Mouse (Mus musculus) neural tube, embryonic 11.5 days (tissue): ENCODE measurements around the gene Thrb. TPM values are rescaled to one million over a fixed set of nuclear protein-coding genes. Genes with fewer than 3 reads are reported as not detected.

ENCODE experiments used
- ATAC-seq: fragments of 200-750 bp; cut with Nextera tagmentation; 2 replicates; pipeline ENCODE4 v1.8.0; 2017; ENCODE audit warnings: moderate number of reproducible peaks, mild to moderate bottlenecking, moderate TSS enrichment, moderate library complexity; ENCODE audit not compliant: insufficient read depth, low FRiP score, low TSS enrichment
- DNase-seq: peaks from one replicate; pipeline ENCODE4 v3.0.0-alpha.2; 2015; ENCODE audit warnings: low spot score
- H3K27ac ChIP-seq: fragments of 300-500 bp; sonication (generic); 2 replicates; pipeline ENCODE4 v1.5.1; 2014; ENCODE audit warnings: low read depth, mild to moderate bottlenecking, low read length
- H3K27me3 ChIP-seq: fragments of 300-500 bp; sonication (generic); 2 replicates; pipeline ENCODE4 v1.6.1; 2014; ENCODE audit warnings: mild to moderate bottlenecking, low read length, mixed read lengths; ENCODE audit not compliant: control insufficient read depth, insufficient read depth
- H3K36me3 ChIP-seq: fragments of 300-500 bp; sonication (generic); 2 replicates; pipeline ENCODE4 v1.6.1; 2014; ENCODE audit warnings: mild to moderate bottlenecking, low read length, moderate library complexity, mixed read lengths; ENCODE audit not compliant: control insufficient read depth, insufficient read depth
- H3K4me1 ChIP-seq: fragments of 300-500 bp; sonication (generic); 2 replicates; pipeline ENCODE4 v1.6.1; 2014; ENCODE audit warnings: low read length, mixed read lengths; ENCODE audit not compliant: control insufficient read depth, insufficient read depth
- H3K4me2 ChIP-seq: fragments of 300-500 bp; sonication (generic); 2 replicates; pipeline ENCODE4 v1.6.1; 2014; ENCODE audit warnings: low read depth, mild to moderate bottlenecking, moderate library complexity
- H3K4me3 ChIP-seq: fragments of 300-500 bp; sonication (generic); 2 replicates; pipeline ENCODE4 v1.5.1; 2014; ENCODE audit warnings: low read depth, low read length
- H3K9ac ChIP-seq: fragments of 300-500 bp; sonication (generic); 2 replicates; pipeline ENCODE4 v1.6.1; 2014; ENCODE audit warnings: mild to moderate bottlenecking, low read length
- H3K9me3 ChIP-seq: fragments of 300-500 bp; sonication (generic); 2 replicates; pipeline ENCODE4 v1.6.1; 2016; ENCODE audit warnings: low read length; ENCODE audit not compliant: control insufficient read depth
- WGBS: fragments of 180-500 bp; shearing (Covaris S2); extraction: QIAGEN DNeasy Blood & Tissue Kit; methylation state at CpG from one replicate; pipeline ENCODE4 v1.1.7; 2014; 5-methylcytosine and 5-hydroxymethylcytosine counted together
- polyA plus RNA-seq: library from polyadenylated mRNA; unstranded; fragments of >200 nt; fragmentation: Nextera tagmentation; extraction: Ambion mirVana; gene quantifications from 2 replicates; pipeline ENCODE4 v1.2.1, GENCODE M21; 2014

Gene Thrb
- polyA plus RNA-seq = 0.49 and 0.70 TPM in 2 replicates

- Histone ChIP-seq H3K9ac (peak within 1 kb of the TSS; percentile 29), H3K36me3 (no peaks in the 10 kb centered on the region), H3K4me2 (peak within 1 kb of the TSS; percentile 97), H3K9me3 (no peaks in the 10 kb centered on the region), H3K27me3 (peaks cover 16% of the 10 kb centered on the region), H3K4me1 (peaks cover 7% of the 10 kb centered on the region; the same call in 1 of the 2 replicates), H3K4me3 (peak within 1 kb of the TSS; percentile 64), H3K27ac (no peak within 1 kb of the TSS)
- DNase-seq (peak; percentile 22), ATAC-seq (peak; percentile 57)
- under 1% methylated on average over 23 of the region's 23 CpGs for WGBS
These were observed at the start of gene Thrb for GRCm38 (mm10) chr14:17659686-17660328. Thrb (plus strand) TSS chr14:17660261.

- ATAC-seq (no peak), DNase-seq (no peak)
- Histone ChIP-seq H3K36me3 (no peaks in the 10 kb centered on the region), H3K27me3 (no peaks in the 10 kb centered on the region), H3K4me1 (no peaks in the 10 kb centered on the region), H3K4me2 (no peak overlapping the region), H3K9ac (no peak overlapping the region), H3K9me3 (no peaks in the 10 kb centered on the region), H3K27ac (no peak overlapping the region), H3K4me3 (no peak overlapping the region)
- WGBS = 83% methylated on average over 3 of the region's 3 CpGs
These were observed 38.4 kb upstream of the Thrb start for GRCm38 (mm10) chr14:17621671-17622070.

GRCm38 (mm10) chr14:17623936-17624335, 36.1 kb upstream of the Thrb start:
- no peak for DNase-seq
- 72% methylated on average over 2 of the region's 2 CpGs for whole genome bisulfite sequencing

DNA sequence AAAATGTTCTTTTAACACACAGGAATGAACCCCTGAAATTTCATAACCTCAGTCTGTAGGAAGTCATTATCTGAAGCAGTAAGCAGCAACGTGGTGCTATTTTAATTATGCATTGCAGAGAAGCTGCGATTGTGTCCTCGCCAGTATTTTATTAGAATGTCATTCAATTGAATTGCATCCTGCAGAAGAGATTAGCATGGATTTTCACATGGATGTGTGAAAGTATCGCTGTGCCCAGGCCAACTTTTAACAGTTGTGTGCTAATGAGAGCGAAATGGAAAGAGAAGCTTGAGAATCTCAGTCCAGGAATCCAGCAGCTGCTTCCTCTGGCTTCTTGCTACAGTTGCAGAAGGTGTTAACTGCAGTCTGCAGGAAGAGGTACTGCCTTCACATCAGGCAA, 30.8 kb upstream of the Thrb start:
- Histone ChIP-seq H3K9me3 (no peaks in the 10 kb centered on the region), H3K27me3 (no peaks in the 10 kb centered on the region), H3K36me3 (no peaks in the 10 kb centered on the region), H3K4me2 (no peak overlapping the region), H3K27ac (no peak overlapping the region), H3K4me3 (no peak overlapping the region), H3K9ac (no peak overlapping the region), H3K4me1 (no peaks in the 10 kb centered on the region)
- no peak for DNase-seq
- ATAC-seq = no peak
- 57% methylated on average over 5 of the region's 5 CpGs for WGBS

More at GRCm38 (mm10) chr14:17623936-17624335, 36.1 kb upstream of the Thrb start:
- Histone ChIP-seq H3K9ac (no peak overlapping the region), H3K27ac (no peak overlapping the region), H3K4me1 (no peaks in the 10 kb centered on the region), H3K9me3 (no peaks in the 10 kb centered on the region), H3K36me3 (no peaks in the 10 kb centered on the region), H3K4me3 (no peak overlapping the region), H3K4me2 (no peak overlapping the region), H3K27me3 (no peaks in the 10 kb centered on the region)
- no peak for ATAC-seq

DNA sequence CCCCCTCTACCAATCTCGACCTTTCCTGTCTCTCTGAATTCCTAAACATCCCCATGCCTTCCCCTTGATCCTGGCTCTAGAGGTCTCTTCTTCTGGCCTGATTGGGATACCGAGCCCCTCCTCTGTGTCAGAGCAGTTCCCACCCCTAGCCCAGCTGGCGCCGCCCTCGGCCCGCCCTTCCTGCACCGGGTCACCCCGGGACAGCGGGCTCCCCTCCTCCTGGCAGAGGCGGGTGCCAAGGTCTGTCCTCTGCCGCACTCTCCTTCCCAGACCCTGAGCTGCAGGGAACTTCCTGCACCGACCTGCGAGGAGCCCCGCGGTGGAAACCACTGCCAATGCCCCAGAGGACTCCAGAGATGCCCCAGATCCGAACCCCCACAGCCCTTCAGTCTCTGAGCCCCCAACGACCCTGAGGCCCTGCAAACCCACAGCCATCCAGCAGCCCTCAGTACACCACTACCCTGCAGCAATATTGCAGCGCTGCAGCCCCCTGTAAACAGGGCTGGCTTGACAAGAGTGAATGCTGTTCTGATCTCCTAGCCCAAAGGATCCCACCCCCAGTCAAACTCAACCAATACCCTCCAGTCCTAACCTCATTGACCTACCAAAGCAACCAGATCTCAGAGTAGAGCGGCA, 27.1 kb upstream of the Thrb start:
- H3K27ac ChIP-seq = no peak overlapping the region
- H3K9ac ChIP-seq = no peak overlapping the region
- no peak overlapping the region for H3K4me3 ChIP-seq
- H3K27me3 ChIP-seq = no peaks in the 10 kb centered on the region
- peak; percentile 20 for DNase-seq
- H3K4me1 ChIP-seq = no peaks in the 10 kb centered on the region
- WGBS = 5% methylated on average over 19 of the region's 19 CpGs
- H3K4me2 ChIP-seq = peak overlapping the region; percentile 29
- no peaks in the 10 kb centered on the region for H3K9me3 ChIP-seq
- H3K36me3 ChIP-seq = no peaks in the 10 kb centered on the region
- no peak; the same call in 1 of the 2 replicates for ATAC-seq

DNA sequence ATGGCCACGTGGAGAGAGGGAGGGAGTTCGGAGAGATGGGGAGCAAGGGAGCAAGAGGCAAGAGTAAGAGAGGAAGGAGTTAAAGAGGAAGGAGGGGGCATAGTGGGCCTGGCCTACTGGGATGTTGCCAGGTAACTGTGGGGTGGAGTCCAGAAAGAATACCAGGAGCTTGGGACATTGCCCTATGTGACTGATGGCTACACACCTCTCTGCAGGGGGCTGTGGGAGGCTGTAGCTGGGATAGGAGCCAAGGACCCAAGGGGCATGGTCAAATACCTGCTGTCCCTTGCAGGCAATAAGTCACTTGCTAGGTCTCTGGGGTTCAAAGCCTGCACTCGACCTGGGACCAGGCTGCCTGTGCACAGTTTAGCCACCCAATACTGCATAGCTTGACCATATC, 23.1 kb upstream of the Thrb start:
- Histone ChIP-seq H3K4me3 (no peak overlapping the region), H3K27ac (no peak overlapping the region), H3K27me3 (no peaks in the 10 kb centered on the region), H3K4me1 (no peaks in the 10 kb centered on the region), H3K4me2 (no peak overlapping the region), H3K9ac (no peak overlapping the region), H3K9me3 (no peaks in the 10 kb centered on the region), H3K36me3 (no peaks in the 10 kb centered on the region)
- 65% methylated on average over 3 of the region's 3 CpGs for WGBS
- no peak for ATAC-seq
- DNase-seq = no peak

- no peaks in the 10 kb centered on the region for H3K36me3 ChIP-seq
- ATAC-seq (no peak), DNase-seq (no peak)
- no peak overlapping the region for H3K27ac ChIP-seq
- no peaks in the 10 kb centered on the region for H3K9me3 ChIP-seq
- no peak overlapping the region for H3K4me2 ChIP-seq
- H3K9ac ChIP-seq = no peak overlapping the region
- no peaks in the 10 kb centered on the region for H3K4me1 ChIP-seq
- H3K4me3 ChIP-seq = no peak overlapping the region
- no peaks in the 10 kb centered on the region for H3K27me3 ChIP-seq
- 84% methylated on average over 3 of the region's 3 CpGs for WGBS
These were observed 18.3 kb upstream of the Thrb start for GRCm38 (mm10) chr14:17641770-17642169.

DNA sequence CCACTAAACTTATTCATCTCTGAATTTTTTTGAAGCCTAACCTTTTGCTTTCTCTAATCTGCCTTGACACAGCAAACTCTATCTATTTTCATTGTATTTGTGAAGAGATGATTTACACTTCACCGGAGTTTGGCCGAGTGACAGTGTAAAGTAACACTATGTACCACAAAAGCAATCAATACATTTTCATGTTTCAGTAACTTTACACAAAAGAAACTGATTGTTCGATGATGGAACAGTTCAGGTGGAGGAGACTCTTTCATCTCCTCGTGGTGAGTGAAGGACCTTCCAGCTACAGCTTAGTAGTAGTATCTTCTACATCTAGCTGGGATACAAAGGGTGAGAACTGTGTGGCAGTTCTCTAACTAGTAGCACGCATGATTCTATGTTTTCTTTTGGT, 5.0 kb upstream of the Thrb start:
- WGBS = 69% methylated on average over 5 of the region's 5 CpGs

GRCm38 (mm10) chr14:17659031-17659430, 1.0 kb upstream of the Thrb start:
- peak overlapping the region; percentile 97 for H3K4me2 ChIP-seq
- ATAC-seq (no peak), DNase-seq (peak; percentile 73)
- peaks cover 16% of the 10 kb centered on the region for H3K27me3 ChIP-seq
- H3K4me3 ChIP-seq = 0 out of 2 replicates have a peak overlapping the region, but pooled peaks have one; percentile 64
- H3K9ac ChIP-seq = no peak overlapping the region
- H3K27ac ChIP-seq = no peak overlapping the region
- 1% methylated on average over 10 of the region's 10 CpGs for WGBS
- no peaks in the 10 kb centered on the region for H3K36me3 ChIP-seq
- no peaks in the 10 kb centered on the region for H3K9me3 ChIP-seq
- H3K4me1 ChIP-seq = peaks cover 7% of the 10 kb centered on the region; the same call in 1 of the 2 replicates

More for the DNA sequence above, 5.0 kb upstream of the Thrb start:
- Histone ChIP-seq H3K36me3 (no peaks in the 10 kb centered on the region), H3K9ac (no peak overlapping the region), H3K4me3 (no peak overlapping the region), H3K27me3 (peaks cover 6% of the 10 kb centered on the region), H3K4me1 (peaks cover 7% of the 10 kb centered on the region; the same call in 1 of the 2 replicates), H3K27ac (no peak overlapping the region), H3K9me3 (no peaks in the 10 kb centered on the region), H3K4me2 (no peak overlapping the region)
- no peak for ATAC-seq
- DNase-seq = no peak
